11 mouse cellular contexts compared by ENCODE assay signal in genomic region chr15:83408692-83409442, GRCm38 (mm10). TPM values are rescaled to one million over a fixed set of nuclear protein-coding genes. Genes with fewer than 3 reads are reported as not detected.
DNase-seq lines count a peak whose midpoint lies in the region; ATAC-seq and TF ChIP-seq lines count a peak whose summit lies in the region.
"Had no signal": no experiment of that assay in that cellular context is flagged by ENCODE, and none has a peak within 500 bp of the region (broad histone marks: within the 10 kb centered on the region; RNA-seq: fewer than 3 reads in every experiment).

No protein-coding gene starts in this region.

- no peaks in the 10 kb centered on the region for H3K27me3 ChIP-seq in forebrain, postnatal 0 days (ENCODE audit: insufficient read depth, low read length)
- no peaks in the 10 kb centered on the region for H3K27me3 ChIP-seq in forebrain, embryonic 13.5 days
- no peaks in the 10 kb centered on the region for H3K27me3 ChIP-seq in forebrain, embryonic 11.5 days (ENCODE audit: control insufficient read depth, insufficient read depth, low read length)

- H3K4me3 ChIP-seq in forebrain, postnatal 0 days (ENCODE audit: low read depth, low read length), result no peak overlapping the region
- no peak overlapping the region for H3K4me3 ChIP-seq in forebrain, embryonic 13.5 days
- no peak overlapping the region for H3K4me3 ChIP-seq in layer of hippocampus, adult 2 months
- no peak overlapping the region for H3K4me3 ChIP-seq in lung, adult 2 months (replicated peaks; ENCODE audit: extremely low read depth, low read depth, low read length)
- H3K4me3 ChIP-seq in forebrain, embryonic 11.5 days (ENCODE audit: low read depth, low read length), result no peak overlapping the region

- H3K4me2 ChIP-seq in forebrain, postnatal 0 days (ENCODE audit: low read depth), result no peak overlapping the region
- no peak overlapping the region for H3K4me2 ChIP-seq in forebrain, embryonic 13.5 days
- no peak overlapping the region for H3K4me2 ChIP-seq in forebrain, embryonic 11.5 days (ENCODE audit: low read depth, low read length, severe bottlenecking)

- no peak for DNase-seq in forebrain, postnatal 0 days
- no peak for DNase-seq in layer of hippocampus, adult 2 months (ENCODE audit: low spot score in 2 of 2)
- DNase-seq in layer of hippocampus, adult 8-10 months (ENCODE audit: low spot score in 2 of 2), result no peak
- peak; percentile 61 for DNase-seq in NIH3T3 (ENCODE audit: low read depth)
- peak; percentile 60 for DNase-seq in lung, adult 2 months
- no peak for DNase-seq in thymus, postnatal 0 days (ENCODE audit: low spot score)
- DNase-seq in forebrain, embryonic 11.5 days (ENCODE audit: low spot score), result no peak
- DNase-seq: B cell, adult 2 months; cerebellum, adult 8-10 months; layer of hippocampus, adult 9-11 months had no signal

- H3K36me3 ChIP-seq in forebrain, postnatal 0 days (ENCODE audit: insufficient read depth), result no peaks in the 10 kb centered on the region
- no peaks in the 10 kb centered on the region for H3K36me3 ChIP-seq in forebrain, embryonic 13.5 days (ENCODE audit: poor library complexity, severe bottlenecking)
- H3K36me3 ChIP-seq in forebrain, embryonic 11.5 days (ENCODE audit: control insufficient read depth, insufficient read depth, low read length), result no peaks in the 10 kb centered on the region

- no peak overlapping the region for H3K9ac ChIP-seq in forebrain, postnatal 0 days
- H3K9ac ChIP-seq in forebrain, embryonic 13.5 days, result no peak overlapping the region
- H3K9ac ChIP-seq in forebrain, embryonic 11.5 days (ENCODE audit: low read length), result no peak overlapping the region

- no peaks in the 10 kb centered on the region for H3K4me1 ChIP-seq in forebrain, postnatal 0 days (ENCODE audit: insufficient read depth)
- no peaks in the 10 kb centered on the region for H3K4me1 ChIP-seq in forebrain, embryonic 13.5 days
- peaks cover 45% of the 10 kb centered on the region for H3K4me1 ChIP-seq in lung, adult 2 months (ENCODE audit: control insufficient read depth, insufficient read depth, low read length)
- H3K4me1 ChIP-seq in forebrain, embryonic 11.5 days (replicated peaks; ENCODE audit: control insufficient read depth, insufficient read depth, low read length), result no peaks in the 10 kb centered on the region

- no peak for ATAC-seq in forebrain, postnatal 0 days
- ATAC-seq in forebrain, embryonic 13.5 days, result no peak
- ATAC-seq in forebrain, embryonic 11.5 days (replicated peaks; ENCODE audit: low FRiP score), result no peak

- H3K27ac ChIP-seq in forebrain, postnatal 0 days (ENCODE audit: low read depth, low read length), result no peak overlapping the region
- no peak overlapping the region for H3K27ac ChIP-seq in forebrain, embryonic 13.5 days
- no peak overlapping the region for H3K27ac ChIP-seq in layer of hippocampus, adult 2 months
- H3K27ac ChIP-seq in forebrain, embryonic 11.5 days (ENCODE audit: low read depth, low read length), result no peak overlapping the region

- TF ChIP-seq POLR2A in lung, adult 2 months (IDR thresholded peaks at IDR 0.05; ENCODE audit: borderline replicate concordance, extremely low read depth, low read depth, low read length), result no peak

- TF ChIP-seq CTCF in forebrain, postnatal 0 days (IDR thresholded peaks at IDR 0.05; ENCODE audit: low read depth), result peak; percentile 12; the same call in 1 of the 2 replicates
- TF ChIP-seq CTCF in layer of hippocampus, adult 2 months (conservative IDR thresholded peaks at IDR 0.05), result peak; percentile 64
- peak; percentile 55 for TF ChIP-seq CTCF in lung, adult 2 months (IDR thresholded peaks at IDR 0.05; ENCODE audit: insufficient read depth, low read length)

- 66% methylated on average over 8 of the region's 8 CpGs for WGBS in forebrain, postnatal 0 days
- WGBS in forebrain, embryonic 13.5 days, result 62% methylated on average over 8 of the region's 8 CpGs
- 55% methylated on average over 8 of the region's 8 CpGs for WGBS in lung, adult 2 months
- WGBS in forebrain, embryonic 11.5 days, result 60% methylated on average over 8 of the region's 8 CpGs

- no peaks in the 10 kb centered on the region for H3K9me3 ChIP-seq in forebrain, postnatal 0 days (ENCODE audit: low read length)
- no peaks in the 10 kb centered on the region for H3K9me3 ChIP-seq in forebrain, embryonic 13.5 days (replicated peaks)
- no peaks in the 10 kb centered on the region for H3K9me3 ChIP-seq in forebrain, embryonic 11.5 days (ENCODE audit: control insufficient read depth, low read length)

RNA-seq across cellular contexts. Expression of gene Pacsin2, which starts 55.5 kb away (rescaled TPM):
- total RNA-seq in forebrain, postnatal 0 days (2014; rRNA removed), result 13.8 and 20.9 TPM in 2 replicates
- 10.4 and 16.5 TPM in 2 replicates for polyA plus RNA-seq in forebrain, postnatal 0 days (2015; fragmentation: Nextera tagmentation; extraction: Ambion mirVana)
- polyA plus RNA-seq in forebrain, embryonic 13.5 days (2015; fragmentation: Nextera tagmentation; extraction: Ambion mirVana), result 26.0 TPM in 2 replicates
- 100 to 1,000 TPM in 1 of 2 experiments, 10 to 100 TPM in 1; 99.7 to 104 TPM for total RNA-seq in layer of hippocampus, adult 2 months (2021)
- total RNA-seq in layer of hippocampus, adult 8-10 months (2022), result 100 to 1,000 TPM in 3 of 4 experiments, 10 to 100 TPM in 1; 95.2 to 112 (median 106) TPM
- polyA plus RNA-seq in lung, adult 2 months (2012; rRNA removed), result 61.4 and 85.2 TPM in 2 replicates
- polyA plus RNA-seq in thymus, postnatal 0 days (2015; fragmentation: Nextera tagmentation; extraction: Ambion mirVana), result 24.7 and 24.8 TPM in 2 replicates
- 48.2 and 50.5 TPM in 2 replicates for polyA plus RNA-seq in forebrain, embryonic 11.5 days (2014; fragmentation: Nextera tagmentation; extraction: Ambion mirVana)

RNA-seq across cellular contexts. Expression of gene Arfgap3, which starts 58.8 kb away (rescaled TPM):
- total RNA-seq in forebrain, postnatal 0 days (2014; rRNA removed), result 41.0 and 41.2 TPM in 2 replicates
- polyA plus RNA-seq in forebrain, postnatal 0 days (2015; fragmentation: Nextera tagmentation; extraction: Ambion mirVana), result 32.0 and 33.7 TPM in 2 replicates
- polyA plus RNA-seq in forebrain, embryonic 13.5 days (2015; fragmentation: Nextera tagmentation; extraction: Ambion mirVana), result 33.6 and 37.3 TPM in 2 replicates
- total RNA-seq in layer of hippocampus, adult 2 months (2021), result 10 to 100 TPM; 17.3 to 17.5 TPM
- 10 to 100 TPM; 16.1 to 23.7 (median 20.0) TPM for total RNA-seq in layer of hippocampus, adult 8-10 months (2022)
- polyA plus RNA-seq in lung, adult 2 months (2012; rRNA removed), result 27.2 and 31.1 TPM in 2 replicates
- polyA plus RNA-seq in thymus, postnatal 0 days (2015; fragmentation: Nextera tagmentation; extraction: Ambion mirVana), result 16.4 and 18.3 TPM in 2 replicates
- polyA plus RNA-seq in forebrain, embryonic 11.5 days (2014; fragmentation: Nextera tagmentation; extraction: Ambion mirVana), result 31.3 and 35.0 TPM in 2 replicates

Comparison
In these comparisons a context has a peak if more than half of its experiments do, and no peak if none do; other contexts are left out.
1. DNase-seq: peak in NIH3T3 (single experiment) and lung, adult 2 months (single experiment); none in forebrain, postnatal 0 days (single experiment), layer of hippocampus, adult 2 months (0 of 2), layer of hippocampus, adult 8-10 months (0 of 2), thymus, postnatal 0 days (single experiment) and forebrain, embryonic 11.5 days (single experiment).
2. CTCF ChIP-seq: peak in every context shown above with its lines; median percentile 64 in layer of hippocampus, adult 2 months; 55 in lung, adult 2 months; 12 in forebrain, postnatal 0 days.